Mouse (Mus musculus): ENCODE measurements around the gene Lrrc9. TPM values are rescaled to one million over a fixed set of nuclear protein-coding genes. Genes with fewer than 3 reads are reported as not detected.

The Lrrc9 gene
- total and polyA plus RNA-seq, 3 experiments: not detected

DNA sequence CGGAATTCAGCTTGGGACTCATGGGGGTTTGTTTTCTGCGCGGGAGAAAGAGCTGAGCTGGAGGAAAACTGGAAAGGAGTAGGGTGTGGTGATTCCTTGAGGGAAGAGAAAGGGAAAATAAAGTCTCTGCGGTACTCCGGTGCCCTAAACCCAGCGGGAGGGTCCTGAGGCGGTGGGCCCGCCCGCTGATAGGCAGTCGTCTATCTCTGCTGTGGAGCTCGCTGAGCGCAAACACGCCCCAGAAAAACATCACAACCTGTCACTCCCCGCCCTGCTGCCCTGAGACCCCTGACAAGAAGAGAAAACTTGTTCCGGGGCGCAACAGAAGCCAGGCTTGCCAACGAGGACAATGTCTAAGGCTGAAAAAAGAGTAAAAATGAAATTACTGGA, 34.0 kb upstream of the Lrrc9 start:
- H3K4me3 ChIP-seq (ENCODE audit: control insufficient read depth in 1 of 2, insufficient read depth in 1 of 2, low read depth in 2 of 2, low read length in 2 of 2): no peak overlapping the region
- no peak for DNase-seq (ENCODE audit: low read depth, low spot score)
- no peaks in the 10 kb centered on the region for H3K4me1 ChIP-seq (ENCODE audit: control insufficient read depth in 1 of 2, insufficient read depth in 2 of 2, low read length in 2 of 2)
- H3K27me3 ChIP-seq (ENCODE audit: control insufficient read depth in 1 of 2, insufficient read depth in 2 of 2, low read length in 2 of 2): no peaks in the 10 kb centered on the region; a peak in 1 of 4 replicates
- H3K27ac ChIP-seq (ENCODE audit: control insufficient read depth, low read depth, low read length): no peak overlapping the region
- no peak for TF ChIP-seq ZKSCAN1 (IDR thresholded peaks at IDR 0.05; ENCODE audit: low read depth, low read length)
- TF ChIP-seq CTCF (IDR thresholded peaks at IDR 0.05 in 2 of 3, conservative IDR thresholded peaks at IDR 0.05 in 1 of 3; ENCODE audit: control insufficient read depth in 1 of 3, insufficient read depth in 1 of 3, low read depth in 2 of 3, low read length in 3 of 3, poor library complexity in 1 of 3, severe bottlenecking in 1 of 3): no peak
- TF ChIP-seq TBP (IDR thresholded peaks at IDR 0.05; ENCODE audit: low read depth, low read length): no peak
- no peak for TF ChIP-seq EP300 (IDR thresholded peaks at IDR 0.05; ENCODE audit: low read depth in 1 of 2, low read length in 2 of 2)
- no peak for TF ChIP-seq ELF1 (IDR thresholded peaks at IDR 0.05; ENCODE audit: low read depth, low read length)
- TF ChIP-seq E2F4 (IDR thresholded peaks at IDR 0.05; ENCODE audit: borderline replicate concordance, low read depth, low read length): no peak
- TF ChIP-seq ZMIZ1 (IDR thresholded peaks at IDR 0.05; ENCODE audit: low read depth, low read length): no peak
- no peak for TF ChIP-seq UBTF (IDR thresholded peaks at IDR 0.05; ENCODE audit: borderline replicate concordance, insufficient read depth, low read depth, low read length)
- TF ChIP-seq MXI1 (IDR thresholded peaks at IDR 0.05; ENCODE audit: low read depth, low read length): no peak
- no peak for TF ChIP-seq NRF1 (IDR thresholded peaks at IDR 0.05; ENCODE audit: insufficient read depth, low read depth, low read length, poor library complexity, severe bottlenecking)
- no peak for TF ChIP-seq JUND (IDR thresholded peaks at IDR 0.05; ENCODE audit: low read depth, low read length)
- H3K9me3 ChIP-seq (replicated peaks; ENCODE audit: insufficient read depth, low read length): no peaks in the 10 kb centered on the region
- H3K79me2 ChIP-seq (ENCODE audit: control insufficient read depth, insufficient read depth, low read length, poor library complexity): no peaks in the 10 kb centered on the region
- H3K36me3 ChIP-seq (ENCODE audit: control insufficient read depth in 1 of 2, insufficient read depth in 2 of 2, low read length in 2 of 2): no peaks in the 10 kb centered on the region
- no peak overlapping the region for H3K9ac ChIP-seq (ENCODE audit: control insufficient read depth, low read depth, low read length, poor library complexity, severe bottlenecking)

DNA sequence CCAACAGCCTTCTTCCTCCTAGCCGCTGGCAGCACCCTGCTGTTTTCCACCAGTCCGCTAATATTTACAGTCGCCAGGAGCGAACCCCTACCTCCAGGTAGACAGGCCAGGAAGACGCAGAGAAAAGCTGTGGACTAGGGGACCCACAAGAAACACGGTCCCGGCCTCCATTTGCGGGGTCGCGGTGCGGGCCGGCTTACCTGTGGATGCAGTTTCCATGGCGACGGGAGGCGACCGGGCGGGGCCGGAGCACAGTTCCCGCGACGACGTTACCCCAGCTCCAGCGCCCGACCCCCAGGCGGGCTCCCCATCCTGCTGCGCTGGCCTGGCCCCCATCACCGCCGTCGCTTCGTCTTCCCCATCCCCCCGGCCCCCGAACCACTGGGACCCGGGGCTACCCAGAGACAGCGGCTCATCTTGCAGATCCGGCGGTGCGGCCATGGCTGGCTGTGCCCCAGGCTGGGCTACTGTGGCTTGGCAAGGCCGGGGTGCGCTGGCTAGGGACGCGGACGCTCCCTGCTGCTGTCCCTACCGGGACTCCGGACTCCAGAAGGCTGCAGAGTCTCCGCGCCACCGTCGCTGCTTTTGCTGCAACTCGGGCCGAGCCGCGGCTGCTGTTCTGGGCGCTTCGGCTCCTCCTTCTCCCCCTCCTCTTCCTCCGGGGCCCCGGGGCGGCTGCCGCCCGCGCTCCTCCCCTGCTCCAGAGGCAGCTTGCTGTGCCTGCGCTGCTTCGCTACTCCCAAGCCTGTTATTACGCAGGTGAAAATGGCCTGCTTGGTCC, 33.4 kb upstream of the Lrrc9 start:
- no peak for DNase-seq (ENCODE audit: low read depth, low spot score)
- H3K4me1 ChIP-seq (ENCODE audit: control insufficient read depth in 1 of 2, insufficient read depth in 2 of 2, low read length in 2 of 2): no peaks in the 10 kb centered on the region
- H3K79me2 ChIP-seq (ENCODE audit: control insufficient read depth, insufficient read depth, low read length, poor library complexity): no peaks in the 10 kb centered on the region
- no peak overlapping the region for H3K4me3 ChIP-seq (ENCODE audit: control insufficient read depth in 1 of 2, insufficient read depth in 1 of 2, low read depth in 2 of 2, low read length in 2 of 2)
- H3K27ac ChIP-seq (ENCODE audit: control insufficient read depth, low read depth, low read length): no peak overlapping the region
- no peaks in the 10 kb centered on the region for H3K9me3 ChIP-seq (replicated peaks; ENCODE audit: insufficient read depth, low read length)
- H3K9ac ChIP-seq (ENCODE audit: control insufficient read depth, low read depth, low read length, poor library complexity, severe bottlenecking): no peak overlapping the region
- no peaks in the 10 kb centered on the region; a peak in 1 of 4 replicates for H3K27me3 ChIP-seq (ENCODE audit: control insufficient read depth in 1 of 2, insufficient read depth in 2 of 2, low read length in 2 of 2)
- TF ChIP-seq JUND (IDR thresholded peaks at IDR 0.05; ENCODE audit: low read depth, low read length): no peak
- no peak for TF ChIP-seq POLR2AphosphoS2 (IDR thresholded peaks at IDR 0.05; ENCODE audit: low read length)
- no peak for TF ChIP-seq ELF1 (IDR thresholded peaks at IDR 0.05; ENCODE audit: low read depth, low read length)
- TF ChIP-seq ZC3H11A (IDR thresholded peaks at IDR 0.05; ENCODE audit: low read depth, low read length): no peak
- no peaks in the 10 kb centered on the region for H3K36me3 ChIP-seq (ENCODE audit: control insufficient read depth in 1 of 2, insufficient read depth in 2 of 2, low read length in 2 of 2)

DNA sequence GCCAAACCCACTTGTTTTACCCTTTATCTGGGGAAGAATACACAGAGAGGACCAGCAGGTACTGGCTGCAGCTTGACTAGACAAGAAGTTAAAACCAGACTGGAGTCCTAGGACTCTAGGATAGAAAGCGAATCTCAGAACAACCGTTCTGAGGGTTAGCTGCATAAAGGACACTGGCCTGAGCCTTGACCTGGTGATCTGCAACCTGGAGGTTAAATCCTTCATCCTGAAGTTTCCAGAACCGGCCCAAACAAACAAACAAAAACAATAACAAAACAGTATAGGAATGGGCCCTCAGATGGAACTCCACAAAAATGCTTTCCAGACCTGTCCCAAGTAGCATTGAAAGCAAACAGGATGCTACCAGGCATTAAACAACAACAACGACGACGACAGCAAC, 32.7 kb upstream of the Lrrc9 start, which contains the start of gene Rtn1:
TSS of gene Rtn1 (minus strand) at position 101 of the 400 bp plus-strand sequence.
- Histone ChIP-seq H3K79me2 (ENCODE audit: control insufficient read depth, insufficient read depth, low read length, poor library complexity) (no peaks in the 10 kb centered on the region), H3K27ac (ENCODE audit: control insufficient read depth, low read depth, low read length) (no peak within 1 kb of the TSS), H3K27me3 (ENCODE audit: control insufficient read depth in 1 of 2, insufficient read depth in 2 of 2, low read length in 2 of 2) (no peaks in the 10 kb centered on the region; a peak in 1 of 4 replicates), H3K36me3 (ENCODE audit: control insufficient read depth in 1 of 2, insufficient read depth in 2 of 2, low read length in 2 of 2) (no peaks in the 10 kb centered on the region), H3K4me1 (ENCODE audit: control insufficient read depth in 1 of 2, insufficient read depth in 2 of 2, low read length in 2 of 2) (no peaks in the 10 kb centered on the region), H3K9ac (ENCODE audit: control insufficient read depth, low read depth, low read length, poor library complexity, severe bottlenecking) (no peak within 1 kb of the TSS), H3K9me3 (replicated peaks; ENCODE audit: insufficient read depth, low read length) (no peaks in the 10 kb centered on the region), H3K4me3 (ENCODE audit: control insufficient read depth in 1 of 2, insufficient read depth in 1 of 2, low read depth in 2 of 2, low read length in 2 of 2) (no peak within 1 kb of the TSS)
- no peak for TF ChIP-seq ZMIZ1 (IDR thresholded peaks at IDR 0.05; ENCODE audit: low read depth, low read length)
- TF ChIP-seq ZNF384 (IDR thresholded peaks at IDR 0.05; ENCODE audit: low read depth, low read length): no peak
- TF ChIP-seq MAX (IDR thresholded peaks at IDR 0.05; ENCODE audit: low read length): no peak
- no peak for TF ChIP-seq SIN3A (IDR thresholded peaks at IDR 0.05; ENCODE audit: low read length)
- TF ChIP-seq UBTF (IDR thresholded peaks at IDR 0.05; ENCODE audit: borderline replicate concordance, insufficient read depth, low read depth, low read length): no peak
- no peak for TF ChIP-seq TBP (IDR thresholded peaks at IDR 0.05; ENCODE audit: low read depth, low read length)
- no peak for TF ChIP-seq MXI1 (IDR thresholded peaks at IDR 0.05; ENCODE audit: low read depth, low read length)
- no peak for TF ChIP-seq ZKSCAN1 (IDR thresholded peaks at IDR 0.05; ENCODE audit: low read depth, low read length)
- TF ChIP-seq USF2 (IDR thresholded peaks at IDR 0.05; ENCODE audit: borderline replicate concordance in 1 of 2, insufficient read depth in 1 of 2, low read depth in 1 of 2, low read length in 2 of 2): no peak
- no peak for TF ChIP-seq POLR2A (IDR thresholded peaks at IDR 0.05; ENCODE audit: control insufficient read depth in 1 of 2, insufficient read depth in 1 of 2, low read depth in 1 of 2, low read length in 2 of 2, poor library complexity in 1 of 2)
- TF ChIP-seq POLR2AphosphoS2 (IDR thresholded peaks at IDR 0.05; ENCODE audit: low read length): no peak
- TF ChIP-seq NRF1 (IDR thresholded peaks at IDR 0.05; ENCODE audit: insufficient read depth, low read depth, low read length, poor library complexity, severe bottlenecking): no peak
- no peak for TF ChIP-seq BHLHE40 (IDR thresholded peaks at IDR 0.05; ENCODE audit: borderline replicate concordance, low read depth, low read length)
- DNase-seq (ENCODE audit: low read depth, low spot score): no peak
